Mouse (Mus musculus) forebrain, embryonic 15.5 days (tissue): ENCODE measurements at regions not wholly inside any gene's neighbourhood (a gene's known extent, or its start where the extent isn't known, plus 50 kb on each side); places are given as distances from the start of the nearest gene placed in this dataset.

Source experiments
- ATAC-seq: fragments of 200-750 bp; cut with Nextera tagmentation; replicated peaks from 2 replicates; pipeline ENCODE4 v1.8.0; 2017; ENCODE audit warnings: mild to moderate bottlenecking, moderate TSS enrichment, moderate library complexity
- H3K27ac ChIP-seq: fragments of 300-500 bp; sonication (generic); replicated peaks from 2 replicates; pipeline ENCODE4 v1.5.1; 2015; ENCODE audit warnings: mild to moderate bottlenecking, inconsistent platforms
- H3K27me3 ChIP-seq: fragments of 300-500 bp; sonication (generic); 2 replicates; pipeline ENCODE4 v1.6.1; 2015; ENCODE audit warnings: inconsistent platforms
- H3K36me3 ChIP-seq: fragments of 300-500 bp; sonication (generic); 2 replicates; pipeline ENCODE4 v1.6.1; 2015; ENCODE audit warnings: mild to moderate bottlenecking, inconsistent platforms
- H3K4me1 ChIP-seq: fragments of 300-500 bp; sonication (generic); 2 replicates; pipeline ENCODE4 v1.6.1; 2015; ENCODE audit warnings: inconsistent platforms
- H3K4me2 ChIP-seq: fragments of 300-500 bp; sonication (generic); replicated peaks from 2 replicates; pipeline ENCODE4 v1.6.1; 2015; ENCODE audit warnings: mild to moderate bottlenecking, inconsistent platforms
- H3K4me3 ChIP-seq: fragments of 300-500 bp; sonication (generic); 2 replicates; pipeline ENCODE4 v1.5.1; 2015; ENCODE audit warnings: mild to moderate bottlenecking, inconsistent platforms
- H3K9ac ChIP-seq: fragments of 300-500 bp; sonication (generic); replicated peaks from 2 replicates; pipeline ENCODE4 v1.6.1; 2015; ENCODE audit warnings: mild to moderate bottlenecking, inconsistent platforms
- H3K9me3 ChIP-seq: fragments of 300-500 bp; sonication (generic); 2 replicates; pipeline ENCODE4 v1.6.1; 2016; ENCODE audit warnings: inconsistent platforms
- WGBS: fragments of 180-500 bp; shearing (Covaris S2); methylation state at CpG from one replicate; pipeline ENCODE4 v1.1.7; 2015; ENCODE audit warnings: mixed read lengths; 5-methylcytosine and 5-hydroxymethylcytosine counted together

DNA sequence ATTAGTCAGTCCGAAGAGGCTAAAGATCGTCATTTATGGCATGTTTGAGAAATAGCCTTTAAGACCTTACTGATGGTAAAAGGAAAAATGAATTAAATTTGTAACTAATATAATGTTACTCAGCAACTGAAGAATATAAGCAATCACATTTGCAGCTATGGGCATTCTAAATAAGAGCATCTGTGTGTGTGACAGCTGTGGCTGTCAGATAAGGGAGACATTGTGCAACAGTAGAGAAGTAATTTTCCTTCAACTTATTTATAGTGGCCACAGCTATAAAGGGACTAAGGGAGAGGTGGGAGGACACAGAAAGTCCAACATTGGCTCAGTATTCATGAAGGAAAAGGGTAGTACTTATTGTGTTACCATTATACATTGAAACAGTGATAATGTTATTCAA, 591.8 kb upstream of the Fat1 start:
- Histone ChIP-seq H3K27me3 (no peaks in the 10 kb centered on the region), H3K9ac (no peak overlapping the region), H3K27ac (no peak overlapping the region), H3K36me3 (no peaks in the 10 kb centered on the region), H3K4me2 (no peak overlapping the region), H3K4me3 (no peak overlapping the region), H3K9me3 (no peaks in the 10 kb centered on the region), H3K4me1 (no peaks in the 10 kb centered on the region)
- no peak for ATAC-seq
- 95% methylated on average over 2 of the region's 2 CpGs for WGBS

DNA sequence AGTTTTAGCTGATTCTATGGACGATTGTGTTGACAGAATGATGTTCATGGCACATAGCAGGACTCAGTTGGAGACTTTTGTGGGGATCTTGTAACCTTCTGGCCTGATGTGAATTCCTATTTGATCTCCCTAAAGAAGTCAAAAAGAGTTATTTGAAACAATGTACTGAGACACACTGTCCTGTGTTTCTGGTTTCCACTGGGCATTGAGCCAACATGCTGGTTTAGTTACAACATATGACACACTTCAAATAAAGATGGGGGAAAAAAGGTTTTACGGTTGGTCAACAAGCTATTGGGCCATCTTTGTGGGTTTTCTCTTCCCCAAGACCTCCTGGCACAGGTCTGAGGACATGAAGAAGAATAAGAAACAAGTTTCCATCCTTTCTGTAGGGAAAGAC, 591.3 kb upstream of the Fat1 start:
- Histone ChIP-seq H3K4me3 (no peak overlapping the region), H3K36me3 (no peaks in the 10 kb centered on the region), H3K9me3 (no peaks in the 10 kb centered on the region), H3K27ac (no peak overlapping the region), H3K9ac (no peak overlapping the region), H3K4me1 (no peaks in the 10 kb centered on the region), H3K27me3 (no peaks in the 10 kb centered on the region), H3K4me2 (no peak overlapping the region)
- ATAC-seq, result no peak
- 56% methylated on average over 2 of the region's 2 CpGs for WGBS

DNA sequence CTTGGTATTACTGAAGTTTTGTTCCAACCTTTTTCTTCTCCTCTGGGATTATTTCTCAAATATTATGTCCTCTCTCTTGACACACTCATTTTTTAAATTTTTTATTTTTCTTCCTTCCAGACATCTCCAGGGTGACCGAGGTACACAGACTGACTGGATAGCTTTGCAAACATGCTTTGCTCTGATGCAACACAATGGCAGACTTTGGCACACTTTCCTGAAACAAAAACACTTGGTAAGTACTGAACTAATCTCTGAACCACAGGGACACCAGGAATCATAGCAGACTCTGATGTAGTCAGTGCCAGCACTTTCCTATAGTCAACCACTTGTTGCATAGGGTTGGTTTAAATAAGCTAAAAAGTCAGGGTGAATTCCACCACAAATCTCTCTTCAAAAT, 587.8 kb upstream of the Fat1 start:
- no peak for ATAC-seq
- H3K9me3 ChIP-seq, result no peaks in the 10 kb centered on the region
- no peaks in the 10 kb centered on the region for H3K4me1 ChIP-seq
- H3K36me3 ChIP-seq, result no peaks in the 10 kb centered on the region
- H3K9ac ChIP-seq, result no peak overlapping the region
- no peak overlapping the region for H3K4me3 ChIP-seq
- no peak overlapping the region for H3K4me2 ChIP-seq
- 80% methylated on average over 1 of the region's 1 CpGs for WGBS
- no peaks in the 10 kb centered on the region for H3K27me3 ChIP-seq
- H3K27ac ChIP-seq, result no peak overlapping the region

DNA sequence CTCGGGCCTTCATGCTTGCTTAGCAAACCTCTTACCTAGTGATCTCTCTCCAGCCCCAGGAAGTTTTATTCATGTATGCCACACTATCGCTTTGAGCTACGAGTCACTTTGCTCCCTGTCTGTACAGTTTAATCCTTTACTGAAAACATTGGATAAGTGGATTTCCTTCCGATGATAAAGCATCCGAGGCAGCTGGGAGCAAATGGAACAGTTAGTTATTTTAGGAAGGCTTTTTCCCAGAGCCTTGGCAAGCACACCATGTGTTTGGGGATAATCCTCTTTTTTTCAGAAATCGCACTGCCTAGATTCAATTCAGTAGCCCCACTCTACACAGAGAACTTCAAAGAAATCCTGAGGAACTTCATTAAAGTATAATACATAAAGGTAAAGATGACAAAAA, 561.3 kb upstream of the Fat1 start:
- Histone ChIP-seq H3K4me2 (no peak overlapping the region), H3K4me3 (no peak overlapping the region), H3K9me3 (no peaks in the 10 kb centered on the region), H3K9ac (no peak overlapping the region), H3K27me3 (no peaks in the 10 kb centered on the region), H3K4me1 (0 out of 2 replicates have a peak, but pooled peaks cover 4% of the 10 kb centered on the region), H3K27ac (no peak overlapping the region), H3K36me3 (no peaks in the 10 kb centered on the region)
- ATAC-seq, result no peak
- 23% methylated on average over 6 of the region's 6 CpGs for WGBS

DNA sequence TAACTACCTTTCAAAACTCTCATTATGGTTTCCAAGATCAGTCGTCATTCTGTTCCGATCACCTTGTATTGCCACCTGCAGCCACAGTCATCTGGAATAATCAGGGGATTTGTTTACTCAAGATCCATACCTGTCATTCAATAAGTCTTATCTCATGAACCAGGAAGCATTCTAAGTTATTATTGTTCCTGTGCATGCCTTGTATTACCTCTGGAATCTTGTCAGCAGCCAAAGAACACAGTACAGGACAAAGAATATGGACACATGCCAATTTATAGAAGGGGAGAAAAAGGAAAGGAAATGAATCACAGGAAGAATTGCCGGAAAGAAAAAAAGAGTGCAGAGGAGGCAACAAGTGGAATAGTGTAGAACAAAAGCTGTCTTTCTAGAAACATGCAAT, 557.5 kb upstream of the Fat1 start:
- Histone ChIP-seq H3K9me3 (no peaks in the 10 kb centered on the region), H3K9ac (no peak overlapping the region), H3K27ac (no peak overlapping the region), H3K27me3 (no peaks in the 10 kb centered on the region), H3K4me1 (0 out of 2 replicates have a peak, but pooled peaks cover 4% of the 10 kb centered on the region), H3K4me2 (no peak overlapping the region), H3K4me3 (no peak overlapping the region), H3K36me3 (no peaks in the 10 kb centered on the region)
- WGBS, result 37% methylated on average over 3 of the region's 3 CpGs
- no peak for ATAC-seq

DNA sequence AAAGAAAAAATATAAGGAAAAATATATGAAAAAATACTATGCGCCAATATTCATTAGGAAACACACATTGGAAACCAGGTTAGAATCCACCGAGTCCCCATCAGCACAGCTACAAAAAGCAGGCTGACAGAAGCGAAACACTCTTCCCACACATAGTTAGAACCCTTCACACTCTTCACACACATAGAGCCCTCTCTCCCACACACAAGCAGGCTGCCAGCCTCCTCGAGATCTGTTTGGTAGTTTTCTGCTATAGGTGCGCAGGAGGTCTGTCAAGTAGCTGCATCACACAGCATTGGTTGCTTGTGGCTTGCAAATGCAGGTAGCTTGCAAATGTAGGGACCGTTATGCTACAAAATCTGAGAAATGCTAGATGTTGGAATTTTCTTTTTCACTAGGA, 526.8 kb upstream of the Fat1 start:
- no peak overlapping the region for H3K9ac ChIP-seq
- no peak overlapping the region for H3K4me3 ChIP-seq
- H3K9me3 ChIP-seq, result no peaks in the 10 kb centered on the region
- H3K27ac ChIP-seq, result no peak overlapping the region
- H3K27me3 ChIP-seq, result no peaks in the 10 kb centered on the region
- H3K4me1 ChIP-seq, result no peaks in the 10 kb centered on the region
- H3K4me2 ChIP-seq, result no peak overlapping the region
- no peaks in the 10 kb centered on the region for H3K36me3 ChIP-seq
- 95% methylated on average over 6 of the region's 6 CpGs for WGBS
- no peak for ATAC-seq

DNA sequence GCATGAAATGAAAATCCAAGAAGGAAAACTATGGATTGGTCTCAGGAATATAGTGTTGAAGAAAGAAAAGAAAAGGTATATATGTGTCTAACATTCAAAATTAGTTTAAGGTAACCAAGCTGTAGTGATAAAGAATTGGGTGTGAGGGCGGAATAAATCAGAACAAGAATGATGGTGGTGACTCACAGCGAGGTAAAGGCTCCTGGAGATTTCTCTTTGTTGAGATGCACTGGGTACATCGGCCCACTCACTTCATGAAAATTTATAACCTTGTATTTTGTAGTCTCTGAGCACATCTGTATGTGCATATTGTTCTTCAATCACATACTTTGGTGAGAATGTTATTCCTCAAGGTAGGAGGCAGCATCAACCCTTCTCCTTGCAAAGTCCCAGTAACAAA, 525.0 kb upstream of the Fat1 start:
- H3K4me2 ChIP-seq, result no peak overlapping the region
- H3K4me3 ChIP-seq, result no peak overlapping the region
- H3K4me1 ChIP-seq, result no peaks in the 10 kb centered on the region
- WGBS, result 97% methylated on average over 3 of the region's 3 CpGs
- H3K27me3 ChIP-seq, result no peaks in the 10 kb centered on the region
- no peak for ATAC-seq
- no peaks in the 10 kb centered on the region for H3K36me3 ChIP-seq
- H3K27ac ChIP-seq, result no peak overlapping the region
- no peaks in the 10 kb centered on the region for H3K9me3 ChIP-seq
- no peak overlapping the region for H3K9ac ChIP-seq

DNA sequence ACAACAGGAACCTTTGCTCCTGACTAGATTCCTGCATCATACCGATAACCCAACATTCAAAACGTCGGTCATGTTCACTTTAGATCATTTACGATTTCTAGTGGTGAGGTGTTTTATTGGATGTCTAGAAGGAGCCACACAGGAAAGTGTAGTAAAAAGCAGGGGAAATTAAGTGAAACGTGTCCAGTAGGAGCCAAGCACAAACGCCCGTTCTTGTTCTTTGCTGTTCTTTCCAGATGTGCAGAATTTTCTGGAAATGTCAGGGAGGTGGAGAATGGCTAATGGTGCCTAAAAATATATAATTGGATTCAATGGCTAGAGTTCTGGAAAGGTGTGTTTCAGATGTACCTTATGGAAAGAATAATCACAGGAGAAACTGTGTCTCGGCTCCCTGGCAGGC, 517.2 kb upstream of the Fat1 start:
- 92% methylated on average over 8 of the region's 8 CpGs for WGBS

DNA sequence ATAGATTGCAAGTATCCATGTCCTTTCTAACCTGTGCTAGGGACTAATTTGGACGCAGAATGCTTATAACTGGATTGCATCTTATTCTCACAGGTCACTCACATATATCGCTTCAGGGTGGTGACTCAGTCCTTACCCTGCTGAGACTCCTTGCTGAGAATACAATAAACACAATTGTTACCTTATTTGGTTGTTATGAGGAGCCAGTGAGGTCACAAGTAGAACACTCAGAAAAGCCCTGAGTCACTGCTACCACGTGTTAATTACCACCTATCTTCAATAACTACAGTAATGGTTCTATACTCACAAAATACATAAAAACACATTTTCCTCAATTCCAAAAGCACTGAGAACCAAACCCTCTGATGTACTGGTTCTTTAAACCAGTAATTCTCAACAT, 479.8 kb upstream of the Fat1 start:
- no peaks in the 10 kb centered on the region for H3K36me3 ChIP-seq
- no peaks in the 10 kb centered on the region for H3K9me3 ChIP-seq
- no peak for ATAC-seq
- H3K27me3 ChIP-seq, result no peaks in the 10 kb centered on the region
- no peak overlapping the region for H3K4me2 ChIP-seq
- H3K27ac ChIP-seq, result no peak overlapping the region
- 65% methylated on average over 3 of the region's 3 CpGs for WGBS
- no peaks in the 10 kb centered on the region for H3K4me1 ChIP-seq
- no peak overlapping the region for H3K4me3 ChIP-seq
- H3K9ac ChIP-seq, result no peak overlapping the region

More for the DNA sequence above, 517.2 kb upstream of the Fat1 start:
- H3K27me3 ChIP-seq, result no peaks in the 10 kb centered on the region
- H3K4me1 ChIP-seq, result no peaks in the 10 kb centered on the region
- no peaks in the 10 kb centered on the region for H3K36me3 ChIP-seq
- H3K4me2 ChIP-seq, result no peak overlapping the region
- H3K9ac ChIP-seq, result no peak overlapping the region
- no peak overlapping the region for H3K27ac ChIP-seq
- ATAC-seq, result no peak
- no peak overlapping the region for H3K4me3 ChIP-seq
- no peaks in the 10 kb centered on the region for H3K9me3 ChIP-seq

DNA sequence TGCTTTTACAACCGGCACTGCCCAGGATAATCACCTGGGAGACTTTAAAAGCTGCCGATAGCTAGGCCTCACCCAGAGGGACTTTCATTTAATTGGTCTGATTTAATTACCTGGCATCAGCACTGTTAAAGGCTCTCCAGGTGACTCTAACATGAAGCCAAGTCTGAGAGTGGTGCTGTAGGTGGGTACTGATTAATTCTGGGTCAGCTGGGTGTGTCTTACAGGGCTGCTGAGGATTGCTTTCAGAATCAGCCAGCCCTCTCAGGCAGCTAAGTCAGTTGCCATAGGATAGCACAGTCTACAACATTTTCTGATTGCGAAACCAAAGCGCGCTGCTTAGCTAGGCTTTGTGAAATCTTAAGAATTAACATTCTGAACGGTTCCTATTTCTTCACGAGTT, 478.9 kb upstream of the Fat1 start:
- Histone ChIP-seq H3K9ac (no peak overlapping the region), H3K27ac (no peak overlapping the region), H3K4me2 (no peak overlapping the region), H3K27me3 (no peaks in the 10 kb centered on the region), H3K9me3 (no peaks in the 10 kb centered on the region), H3K4me3 (no peak overlapping the region), H3K4me1 (no peaks in the 10 kb centered on the region), H3K36me3 (no peaks in the 10 kb centered on the region)
- WGBS, result 83% methylated on average over 7 of the region's 7 CpGs
- no peak for ATAC-seq

DNA sequence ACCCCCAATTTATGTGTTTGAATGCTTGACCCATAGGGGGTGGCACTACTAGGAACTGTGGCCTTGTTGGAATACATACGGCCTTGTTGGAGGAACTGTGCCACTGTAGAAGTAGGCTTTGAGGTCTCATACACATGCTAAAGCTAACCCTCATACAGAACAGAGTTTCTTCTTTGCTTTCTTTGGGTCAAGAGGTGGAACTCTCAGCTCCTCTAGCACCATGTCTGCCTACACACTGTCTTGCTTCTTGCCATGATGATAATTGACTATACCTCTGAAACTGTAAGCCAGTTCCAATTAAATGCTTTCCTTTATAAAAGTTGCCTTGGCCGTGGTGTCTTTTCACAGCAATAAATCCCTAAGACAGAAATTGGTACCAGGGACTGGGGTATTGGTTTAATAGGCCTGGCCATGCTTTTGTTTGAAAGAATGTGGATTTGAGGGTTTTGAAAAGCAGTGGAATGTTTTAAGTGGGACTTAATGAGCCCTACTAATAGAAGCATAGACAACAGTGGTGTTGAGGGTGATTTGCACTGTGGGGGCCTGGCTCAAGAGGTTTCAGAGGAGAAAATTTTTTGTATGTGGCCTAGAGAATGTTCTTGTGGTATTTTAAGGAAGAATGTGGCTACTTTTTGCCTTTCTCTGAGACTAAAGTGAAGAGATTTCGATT, 468.7 kb upstream of the Fat1 start:
- H3K27ac ChIP-seq, result no peak overlapping the region
- H3K4me1 ChIP-seq, result no peaks in the 10 kb centered on the region
- no peak overlapping the region for H3K4me3 ChIP-seq
- WGBS, result 4% methylated on average over 3 of the region's 3 CpGs
- peak; percentile 46; the same call in 1 of the 2 replicates for ATAC-seq
- H3K27me3 ChIP-seq, result no peaks in the 10 kb centered on the region
- H3K9me3 ChIP-seq, result 0 out of 2 replicates have a peak, but pooled peaks cover 4% of the 10 kb centered on the region
- no peak overlapping the region for H3K9ac ChIP-seq
- H3K36me3 ChIP-seq, result no peaks in the 10 kb centered on the region
- no peak overlapping the region for H3K4me2 ChIP-seq

DNA sequence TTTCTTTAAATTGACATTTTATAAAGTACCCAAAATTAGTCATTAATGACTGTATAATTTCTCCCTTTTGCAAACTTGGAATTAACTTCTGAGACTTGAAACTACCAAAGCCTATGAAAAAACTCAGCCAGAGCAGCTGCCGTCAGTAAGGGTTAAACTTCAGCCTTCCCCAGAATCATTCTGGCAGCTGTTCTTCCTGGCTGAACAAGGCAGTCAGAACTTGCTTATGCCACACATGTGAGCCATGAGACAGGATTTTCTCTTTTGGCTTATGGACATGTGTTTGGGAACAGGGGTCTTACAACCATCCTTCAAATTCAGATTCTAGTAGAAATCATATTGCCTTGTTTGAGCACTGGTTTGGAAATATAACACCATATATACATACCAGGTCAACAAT, 422.4 kb upstream of the Fat1 start:
- no peak overlapping the region for H3K4me2 ChIP-seq
- H3K36me3 ChIP-seq, result no peaks in the 10 kb centered on the region
- H3K27ac ChIP-seq, result no peak overlapping the region
- 80% methylated on average over 1 of the region's 1 CpGs for WGBS
- no peak overlapping the region for H3K9ac ChIP-seq
- H3K4me3 ChIP-seq, result no peak overlapping the region
- H3K9me3 ChIP-seq, result no peaks in the 10 kb centered on the region
- ATAC-seq, result no peak
- H3K27me3 ChIP-seq, result no peaks in the 10 kb centered on the region
- H3K4me1 ChIP-seq, result no peaks in the 10 kb centered on the region

DNA sequence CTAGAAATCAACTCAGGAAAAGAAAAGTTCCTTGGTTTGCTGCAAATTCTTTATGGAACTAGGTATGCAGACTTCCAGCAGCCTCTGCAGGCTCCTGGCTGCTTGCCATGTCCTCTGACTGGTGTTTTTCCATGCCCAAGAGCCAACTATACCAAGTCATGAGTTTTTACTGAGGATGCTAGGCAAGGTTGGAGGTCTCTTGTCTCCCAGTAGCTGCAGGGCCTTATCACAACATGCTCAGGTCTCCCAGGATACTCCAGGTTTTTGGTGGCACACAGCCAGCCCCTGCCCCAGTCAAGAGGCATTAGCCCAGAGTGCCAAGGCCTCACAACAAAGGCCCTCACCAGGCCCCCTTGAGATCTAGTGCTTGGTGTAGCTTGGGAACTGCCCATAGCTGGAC, 409.3 kb upstream of the Fat1 start:
- H3K27ac ChIP-seq, result no peak overlapping the region
- H3K4me2 ChIP-seq, result no peak overlapping the region
- no peak overlapping the region for H3K4me3 ChIP-seq
- no peaks in the 10 kb centered on the region for H3K9me3 ChIP-seq
- ATAC-seq, result no peak
- H3K9ac ChIP-seq, result no peak overlapping the region
- H3K36me3 ChIP-seq, result no peaks in the 10 kb centered on the region
- no peaks in the 10 kb centered on the region for H3K27me3 ChIP-seq
- H3K4me1 ChIP-seq, result no peaks in the 10 kb centered on the region
